Mouse (Mus musculus) hindbrain, embryonic 14.5 days (tissue): ENCODE data around the gene Glb1l. TPM values are rescaled to one million over a fixed set of nuclear protein-coding genes. Genes with fewer than 3 reads are reported as not detected.
A peak's percentile ranks its signal among the peaks of the same experiment; 100 is the strongest.

Source experiments
- ATAC-seq: fragments of 200-750 bp; cut with Nextera tagmentation; 2 replicates; pipeline ENCODE4 v1.8.0; 2017; ENCODE audit warnings: moderate number of reproducible peaks, mild to moderate bottlenecking, moderate TSS enrichment, moderate library complexity; ENCODE audit not compliant: low FRiP score
- DNase-seq: peaks from one replicate; pipeline ENCODE4 v3.0.0-alpha.2; 2015; ENCODE audit warnings: low spot score
- H3K27ac ChIP-seq: fragments of 300-500 bp; sonication (generic); 2 replicates; pipeline ENCODE4 v1.5.1; 2014; ENCODE audit warnings: mild to moderate bottlenecking, moderate library complexity
- H3K27me3 ChIP-seq: fragments of 300-500 bp; sonication (generic); 2 replicates; pipeline ENCODE4 v1.6.1; 2014; ENCODE audit warnings: mild to moderate bottlenecking, low read length, mixed read lengths; ENCODE audit not compliant: control insufficient read depth, insufficient read depth
- H3K36me3 ChIP-seq: fragments of 300-500 bp; sonication (generic); replicated peaks from 2 replicates; pipeline ENCODE4 v1.6.1; 2014; ENCODE audit not compliant: control insufficient read depth, insufficient read depth
- H3K4me1 ChIP-seq: fragments of 300-500 bp; sonication (generic); replicated peaks from 2 replicates; pipeline ENCODE4 v1.6.1; 2014; ENCODE audit warnings: antibody characterized with exemption, low read length, mixed read lengths; ENCODE audit not compliant: control insufficient read depth, insufficient read depth
- H3K4me2 ChIP-seq: fragments of 300-500 bp; sonication (generic); replicated peaks from 2 replicates; pipeline ENCODE4 v1.6.1; 2014; ENCODE audit warnings: mild to moderate bottlenecking, moderate library complexity
- H3K4me3 ChIP-seq: fragments of 300-500 bp; sonication (generic); replicated peaks from 2 replicates; pipeline ENCODE4 v1.5.1; 2014; ENCODE audit warnings: mild to moderate bottlenecking, low read length
- H3K9ac ChIP-seq: fragments of 300-500 bp; sonication (generic); 2 replicates; pipeline ENCODE4 v1.6.1; 2014
- H3K9me3 ChIP-seq: fragments of 300-500 bp; sonication (generic); 2 replicates; pipeline ENCODE4 v1.6.1; 2016; ENCODE audit warnings: low read length; ENCODE audit not compliant: control insufficient read depth
- WGBS: fragments of 180-500 bp; shearing (Covaris S2); extraction: QIAGEN DNeasy Blood & Tissue Kit; methylation state at CpG from one replicate; pipeline ENCODE4 v1.1.7; 2014; 5-methylcytosine and 5-hydroxymethylcytosine counted together
- polyA plus RNA-seq: library from polyadenylated mRNA; unstranded; fragments of >200 nt; fragmentation: Nextera tagmentation; extraction: Ambion mirVana; gene quantifications from 2 replicates; pipeline ENCODE4 v1.2.1, GENCODE M21; 2014

Glb1l gene
- polyA plus RNA-seq, 1 experiment from 2014 or later: 19.5 TPM

GRCm38 (mm10) chr1:75222926-75223325 lies 12.3 kb upstream of the Glb1l start:
- Histone ChIP-seq H3K4me1 (peaks cover 13% of the 10 kb centered on the region), H3K36me3 (no peaks in the 10 kb centered on the region), H3K27ac (no peak overlapping the region), H3K9me3 (no peaks in the 10 kb centered on the region), H3K4me3 (no peak overlapping the region), H3K4me2 (no peak overlapping the region), H3K27me3 (peaks cover 43% of the 10 kb centered on the region), H3K9ac (no peak overlapping the region)
- 83% methylated on average over 6 of the region's 6 CpGs for WGBS
- DNase-seq (no peak), ATAC-seq (no peak)

- H3K27ac ChIP-seq: no peak overlapping the region
- no peaks in the 10 kb centered on the region for H3K36me3 ChIP-seq
- no peak overlapping the region for H3K4me2 ChIP-seq
- DNase-seq (no peak), ATAC-seq (no peak)
- peaks cover 56% of the 10 kb centered on the region for H3K27me3 ChIP-seq
- no peak overlapping the region for H3K9ac ChIP-seq
- H3K4me1 ChIP-seq: peaks cover 13% of the 10 kb centered on the region
- H3K9me3 ChIP-seq: no peaks in the 10 kb centered on the region
- H3K4me3 ChIP-seq: no peak overlapping the region
- 76% methylated on average over 3 of the region's 3 CpGs for WGBS
Observed at GRCm38 (mm10) chr1:75221538-75221937, 10.9 kb upstream of the Glb1l start.

GRCm38 (mm10) chr1:75219531-75219930 lies 8.9 kb upstream of the Glb1l start, which contains the start of gene Tuba4a:
Tuba4a (minus strand) TSS chr1:75219865.
- Histone ChIP-seq H3K4me2 (peak within 1 kb of the TSS; percentile 89), H3K4me1 (peaks cover 13% of the 10 kb centered on the region), H3K27me3 (peaks cover 61% of the 10 kb centered on the region), H3K4me3 (peak within 1 kb of the TSS; percentile 53), H3K9ac (peak within 1 kb of the TSS; percentile 58), H3K36me3 (peaks cover 10% of the 10 kb centered on the region), H3K27ac (no peak within 1 kb of the TSS), H3K9me3 (no peaks in the 10 kb centered on the region)
- WGBS: under 1% methylated on average over 34 of the region's 34 CpGs
- ATAC-seq: peak; percentile 69
- DNase-seq: no peak

- Histone ChIP-seq H3K27ac (no peak overlapping the region), H3K9ac (peak overlapping the region; percentile 58), H3K27me3 (peaks cover 61% of the 10 kb centered on the region), H3K9me3 (no peaks in the 10 kb centered on the region), H3K36me3 (peaks cover 14% of the 10 kb centered on the region), H3K4me2 (peak overlapping the region; percentile 89), H3K4me1 (peaks cover 13% of the 10 kb centered on the region), H3K4me3 (peak overlapping the region; percentile 53)
- DNase-seq (peak; percentile 75), ATAC-seq (peak; percentile 82)
- WGBS: under 1% methylated on average over 24 of the region's 24 CpGs
Observed at GRCm38 (mm10) chr1:75219078-75219477, 8.5 kb upstream of the Glb1l start.

- no peak for DNase-seq
- no peaks in the 10 kb centered on the region for H3K9me3 ChIP-seq
- ATAC-seq: peak; percentile 49
- H3K9ac ChIP-seq: peak overlapping the region; percentile 58
- H3K27ac ChIP-seq: no peak overlapping the region
- WGBS: 2% methylated on average over 38 of the region's 38 CpGs
- H3K27me3 ChIP-seq: peaks cover 61% of the 10 kb centered on the region
- H3K4me3 ChIP-seq: peak overlapping the region; percentile 53
- peak overlapping the region; percentile 89 for H3K4me2 ChIP-seq
- H3K36me3 ChIP-seq: peaks cover 21% of the 10 kb centered on the region
- peaks cover 13% of the 10 kb centered on the region for H3K4me1 ChIP-seq
Observed at GRCm38 (mm10) chr1:75218227-75219001, 7.8 kb upstream of the Glb1l start.

- H3K9me3 ChIP-seq: no peaks in the 10 kb centered on the region
- H3K4me2 ChIP-seq: peak overlapping the region; percentile 89; the same call in 1 of the 2 replicates
- peaks cover 59% of the 10 kb centered on the region for H3K27me3 ChIP-seq
- H3K27ac ChIP-seq: no peak overlapping the region
- peaks cover 13% of the 10 kb centered on the region for H3K4me1 ChIP-seq
- H3K4me3 ChIP-seq: peak overlapping the region; percentile 53
- no peak for DNase-seq
- no peak for ATAC-seq
- H3K36me3 ChIP-seq: peaks cover 26% of the 10 kb centered on the region
- WGBS: 3% methylated on average over 6 of the region's 6 CpGs
- H3K9ac ChIP-seq: no peak overlapping the region
Observed at GRCm38 (mm10) chr1:75217893-75218226, 7.2 kb upstream of the Glb1l start.

- peaks cover 13% of the 10 kb centered on the region for H3K4me1 ChIP-seq
- H3K9me3 ChIP-seq: no peaks in the 10 kb centered on the region
- WGBS: 83% methylated on average over 13 of the region's 13 CpGs
- no peak overlapping the region for H3K4me2 ChIP-seq
- peaks cover 33% of the 10 kb centered on the region for H3K36me3 ChIP-seq
- no peak overlapping the region for H3K9ac ChIP-seq
- H3K4me3 ChIP-seq: no peak overlapping the region
- no peak overlapping the region for H3K27ac ChIP-seq
- no peak for ATAC-seq
- H3K27me3 ChIP-seq: peaks cover 58% of the 10 kb centered on the region
- DNase-seq: no peak
Observed at GRCm38 (mm10) chr1:75216797-75217585, 6.4 kb upstream of the Glb1l start.

- Histone ChIP-seq H3K9ac (no peak overlapping the region), H3K36me3 (peaks cover 35% of the 10 kb centered on the region), H3K27me3 (peaks cover 47% of the 10 kb centered on the region), H3K4me1 (peaks cover 23% of the 10 kb centered on the region), H3K27ac (no peak overlapping the region), H3K4me3 (no peak overlapping the region), H3K9me3 (no peaks in the 10 kb centered on the region), H3K4me2 (no peak overlapping the region)
- WGBS: 92% methylated on average over 9 of the region's 9 CpGs
- ATAC-seq (no peak), DNase-seq (no peak)
Observed at GRCm38 (mm10) chr1:75215785-75216184, 5.2 kb upstream of the Glb1l start.

GRCm38 (mm10) chr1:75214886-75215285 lies 4.3 kb upstream of the Glb1l start:
- DNase-seq (no peak), ATAC-seq (no peak)
- H3K27ac ChIP-seq: no peak overlapping the region
- 80% methylated on average over 5 of the region's 5 CpGs for WGBS
- H3K9me3 ChIP-seq: no peaks in the 10 kb centered on the region
- no peak overlapping the region for H3K9ac ChIP-seq
- no peak overlapping the region for H3K4me3 ChIP-seq
- no peak overlapping the region for H3K4me2 ChIP-seq
- H3K27me3 ChIP-seq: peaks cover 38% of the 10 kb centered on the region
- peaks cover 27% of the 10 kb centered on the region for H3K4me1 ChIP-seq
- H3K36me3 ChIP-seq: peaks cover 35% of the 10 kb centered on the region
